Mouse (Mus musculus) kidney, postnatal 36 days (tissue): ENCODE measurements around the gene Olfr223.
"Not testable (repeated sequence)": the region's sequence is repeated elsewhere in the genome, so short reads cannot be mapped to it uniquely, and the experiment has no call there.

Experiments
- DNase-seq, 2 experiments: peaks; one replicate each; pipeline ENCODE4 v3.0.0; 2021 to 2022; ENCODE audit warnings: mixed read lengths in 2 of 2

The Olfr223 gene

GRCm38 (mm10) chr11:59596091-59596490 lies 3.0 kb upstream of the Olfr223 start:
- no peak for DNase-seq

- DNase-seq, result no peak
These were observed 3.6 kb downstream of the Olfr223 start for GRCm38 (mm10) chr11:59589496-59589895.

- peak; percentile 14 to 70 for DNase-seq
These were observed 8.6 kb downstream of the Olfr223 start for GRCm38 (mm10) chr11:59584539-59584938.

- not testable (repeated sequence) for DNase-seq
These were observed 17.0 kb downstream of the Olfr223 start, which contains the start of gene Olfr222 for GRCm38 (mm10) chr11:59576135-59576534. Gene Olfr222, minus strand, starts transcription at chr11:59576235.

- peak in 1 of 2 experiments; percentile 50 for DNase-seq
These were observed 17.4 kb downstream of the Olfr223 start for GRCm38 (mm10) chr11:59575726-59576125.

- DNase-seq, result peak in 1 of 2 experiments; percentile 48
These were observed 23.8 kb downstream of the Olfr223 start for GRCm38 (mm10) chr11:59569306-59569705.

- no peak for DNase-seq
These were observed 30.3 kb downstream of the Olfr223 start for GRCm38 (mm10) chr11:59562837-59563236.

GRCm38 (mm10) chr11:59562336-59562735 lies 30.8 kb downstream of the Olfr223 start:
- no peak for DNase-seq

GRCm38 (mm10) chr11:59560906-59561305 lies 32.2 kb downstream of the Olfr223 start:
- no peak for DNase-seq

GRCm38 (mm10) chr11:59554535-59554934 lies 38.6 kb downstream of the Olfr223 start:
- DNase-seq, result no peak

GRCm38 (mm10) chr11:59554127-59554526 lies 39.0 kb downstream of the Olfr223 start:
- DNase-seq, result no peak

GRCm38 (mm10) chr11:59544005-59544404 lies 49.1 kb downstream of the Olfr223 start:
- DNase-seq, result no peak

GRCm38 (mm10) chr11:59543376-59543775 lies 49.7 kb downstream of the Olfr223 start:
- DNase-seq, result no peak

- no peak for DNase-seq
These were observed 50.6 kb downstream of the Olfr223 start for GRCm38 (mm10) chr11:59542442-59542841.

GRCm38 (mm10) chr11:59541324-59541723 lies 51.8 kb downstream of the Olfr223 start, which contains the start of gene Nlrp3:
Gene Nlrp3, plus strand, starts transcription at chr11:59541568.
- no peak for DNase-seq

GRCm38 (mm10) chr11:59540123-59540522 lies 53.0 kb downstream of the Olfr223 start:
- DNase-seq, result no peak
